Mouse (Mus musculus) cerebellum, postnatal 14 days (tissue): ENCODE data around the gene Olfr522.
A peak's percentile ranks its signal among the peaks of the same experiment; 100 is the strongest.
"Not testable (repeated sequence)": the region's sequence is repeated elsewhere in the genome, so short reads cannot be mapped to it uniquely, and the experiment has no call there.

Source experiments
- DNase-seq, 2 experiments: peaks; one replicate each; pipeline ENCODE4 v3.0.0; 2021; ENCODE audit warnings: mixed read lengths in 2 of 2

Gene Olfr522

GRCm38 (mm10) chr7:140160363-140160762, 4.2 kb downstream of the Olfr522 start:
- DNase-seq: no peak

- peak; percentile 81 to 86 for DNase-seq
Measured at GRCm38 (mm10) chr7:140154218-140154927, 10.2 kb downstream of the Olfr522 start, which contains the start of gene Sprn. Gene Sprn, minus strand, starts transcription at chr7:140154877.

- no peak for DNase-seq
Measured at GRCm38 (mm10) chr7:140153829-140154217, 10.7 kb downstream of the Olfr522 start.

GRCm38 (mm10) chr7:140153383-140153782, 11.2 kb downstream of the Olfr522 start:
- DNase-seq: peak; percentile 75 to 81

GRCm38 (mm10) chr7:140144550-140144949, 20.0 kb downstream of the Olfr522 start:
- no peak for DNase-seq

- DNase-seq: peak; percentile 78 to 83
Measured at GRCm38 (mm10) chr7:140141350-140141749, 23.2 kb downstream of the Olfr522 start.

GRCm38 (mm10) chr7:140138021-140138310, 26.6 kb downstream of the Olfr522 start:
- DNase-seq: no peak

- peak; percentile 98 to 99 for DNase-seq
Measured at GRCm38 (mm10) chr7:140137135-140138020, 27.2 kb downstream of the Olfr522 start, which contains the start of gene Mtg1. Gene Mtg1, plus strand, starts transcription at chr7:140137564.

- DNase-seq: no peak
Measured at GRCm38 (mm10) chr7:140135106-140135770, 29.3 kb downstream of the Olfr522 start.

GRCm38 (mm10) chr7:140134033-140134432, 30.5 kb downstream of the Olfr522 start:
- DNase-seq: not testable (repeated sequence)

- DNase-seq: not testable (repeated sequence)
Measured at GRCm38 (mm10) chr7:140132184-140132583, 32.4 kb downstream of the Olfr522 start.

- no peak for DNase-seq
Measured at GRCm38 (mm10) chr7:140127911-140128310, 36.7 kb downstream of the Olfr522 start.

- no peak for DNase-seq
Measured at GRCm38 (mm10) chr7:140126934-140127333, 37.6 kb downstream of the Olfr522 start.

GRCm38 (mm10) chr7:140126022-140126350, 38.6 kb downstream of the Olfr522 start:
- no peak for DNase-seq

- peak; percentile 92 to 94 for DNase-seq
Measured at GRCm38 (mm10) chr7:140125278-140126021, 39.1 kb downstream of the Olfr522 start.

- DNase-seq: no peak
Measured at GRCm38 (mm10) chr7:140124382-140124781, 40.2 kb downstream of the Olfr522 start.

GRCm38 (mm10) chr7:140122765-140123164, 41.8 kb downstream of the Olfr522 start:
- no peak for DNase-seq

- no peak for DNase-seq
Measured at GRCm38 (mm10) chr7:140121338-140121910, 43.1 kb downstream of the Olfr522 start.

- DNase-seq: no peak
Measured at GRCm38 (mm10) chr7:140120484-140120883, 44.1 kb downstream of the Olfr522 start.

- peak; percentile 87 for DNase-seq
Measured at GRCm38 (mm10) chr7:140116329-140117054, 48.1 kb downstream of the Olfr522 start, which contains the start of gene Echs1. Gene Echs1, minus strand, starts transcription at chr7:140116476.

GRCm38 (mm10) chr7:140115583-140116328, 48.8 kb downstream of the Olfr522 start, which contains the start of gene Paox:
Gene Paox, plus strand, starts transcription at chr7:140115799.
- peak; percentile 22 to 25 for DNase-seq
